Mouse (Mus musculus) heart, postnatal 0 days (tissue): ENCODE measurements around the gene Rpain.

ENCODE experiments used
- CTCF ChIP-seq: IDR thresholded peaks from 2 replicates; pipeline ENCODE4 v1.5.1; 2016; ENCODE audit warnings: antibody characterized with exemption, control low read depth, low read depth
- EP300 ChIP-seq: IDR thresholded peaks from 2 replicates; pipeline ENCODE4 v1.6.1; 2016; ENCODE audit warnings: antibody characterized with exemption, low read depth

GRCm38 (mm10) chr11:71001167-71001566, 31.2 kb downstream of the Rpain start:
- TF ChIP-seq CTCF, result no peak
- TF ChIP-seq EP300, result no peak
